Mouse (Mus musculus) kidney, adult 18-20 months (tissue): ENCODE measurements around the gene Caskin1.
"Not testable (repeated sequence)": the region's sequence is repeated elsewhere in the genome, so short reads cannot be mapped to it uniquely, and the experiment has no call there.

Experiments used
- DNase-seq: peaks from one replicate; pipeline ENCODE4 v3.0.0; 2021

The Caskin1 gene

DNA sequence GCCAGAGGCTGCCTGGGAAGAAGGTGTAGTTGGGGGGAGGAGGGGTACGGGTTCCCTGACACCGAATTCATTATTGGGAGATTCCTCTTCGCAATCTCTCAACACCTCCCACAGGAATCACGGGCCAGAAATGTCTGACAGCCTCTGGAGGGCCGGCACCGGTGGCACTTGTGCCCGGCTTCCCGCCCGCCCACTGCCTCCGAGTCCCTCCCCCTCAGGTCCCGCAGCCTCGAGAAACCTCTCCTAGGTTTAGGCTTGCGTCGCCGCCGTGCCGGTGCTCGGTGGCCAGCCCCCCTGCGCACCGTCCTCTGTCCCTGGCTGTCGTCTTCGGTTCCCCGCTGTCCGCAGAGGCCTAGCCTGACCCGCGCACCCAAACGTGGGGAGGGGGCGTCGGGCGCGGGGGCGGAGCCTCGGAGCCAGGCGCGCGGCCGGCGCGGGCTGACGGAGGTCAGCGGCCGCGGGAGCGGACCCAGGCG is at the start of gene Caskin1:
Gene Caskin1, plus strand, starts transcription at position 416 of the 476 bp plus-strand sequence.
- DNase-seq, result no peak

DNA sequence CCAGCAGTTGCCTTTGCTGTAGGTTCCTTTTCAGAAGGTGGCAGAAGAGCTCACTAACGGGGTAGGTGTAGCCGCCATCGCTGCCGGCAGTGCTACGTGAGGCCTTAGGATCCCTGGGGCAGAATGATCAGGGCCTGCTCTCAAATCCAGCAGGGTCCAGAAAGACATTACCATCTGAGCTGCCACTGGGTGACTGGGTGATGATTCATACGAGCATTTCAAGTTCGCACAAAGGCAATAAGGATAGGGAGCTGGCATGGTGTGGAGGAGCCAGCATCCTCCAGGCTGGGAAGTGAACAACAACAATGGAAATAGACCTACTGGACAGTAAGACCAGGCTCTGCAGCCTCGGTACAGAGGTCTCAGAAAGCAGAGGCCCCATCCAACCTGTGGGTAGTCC is 48.0 kb upstream of the Caskin1 start:
- DNase-seq, result no peak

DNA sequence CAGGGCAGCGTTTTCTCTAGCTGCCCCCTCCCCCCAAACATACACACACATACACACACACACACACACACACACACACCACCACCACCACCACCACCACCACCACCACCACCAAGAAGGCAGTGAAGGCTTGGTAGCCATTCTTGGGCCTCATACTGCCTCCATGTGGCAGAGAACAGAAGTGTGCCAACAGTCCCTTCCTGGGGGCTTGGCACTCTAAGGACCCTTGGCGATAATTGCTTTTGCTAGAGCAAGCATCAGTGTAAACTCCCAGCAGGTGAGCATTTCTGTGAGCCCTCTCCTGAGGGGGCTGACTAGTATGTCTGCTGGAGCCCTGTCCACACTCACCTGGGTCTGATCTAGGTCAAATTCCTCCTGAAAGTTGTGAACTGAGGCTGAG is 47.3 kb upstream of the Caskin1 start:
- no peak for DNase-seq

DNA sequence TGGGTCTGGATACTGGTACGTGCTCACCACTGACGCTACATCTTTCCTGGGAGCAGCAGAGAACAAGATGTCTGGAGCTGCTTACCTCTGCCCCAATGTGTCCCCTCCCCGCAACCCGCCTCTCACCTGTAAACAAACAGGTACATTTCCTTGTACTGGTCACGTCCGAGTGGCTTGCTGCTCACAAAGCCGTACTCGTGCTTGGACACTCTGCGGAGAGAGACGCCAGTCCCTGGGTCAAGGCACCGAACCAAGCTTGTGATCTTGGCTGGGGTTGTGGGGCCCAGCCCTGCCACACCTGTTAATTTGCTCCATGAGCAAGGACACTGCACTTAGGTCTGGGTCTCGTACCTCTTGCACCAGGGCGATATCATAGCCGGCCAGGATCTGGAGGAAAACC is 46.3 kb upstream of the Caskin1 start:
- DNase-seq, result no peak

DNA sequence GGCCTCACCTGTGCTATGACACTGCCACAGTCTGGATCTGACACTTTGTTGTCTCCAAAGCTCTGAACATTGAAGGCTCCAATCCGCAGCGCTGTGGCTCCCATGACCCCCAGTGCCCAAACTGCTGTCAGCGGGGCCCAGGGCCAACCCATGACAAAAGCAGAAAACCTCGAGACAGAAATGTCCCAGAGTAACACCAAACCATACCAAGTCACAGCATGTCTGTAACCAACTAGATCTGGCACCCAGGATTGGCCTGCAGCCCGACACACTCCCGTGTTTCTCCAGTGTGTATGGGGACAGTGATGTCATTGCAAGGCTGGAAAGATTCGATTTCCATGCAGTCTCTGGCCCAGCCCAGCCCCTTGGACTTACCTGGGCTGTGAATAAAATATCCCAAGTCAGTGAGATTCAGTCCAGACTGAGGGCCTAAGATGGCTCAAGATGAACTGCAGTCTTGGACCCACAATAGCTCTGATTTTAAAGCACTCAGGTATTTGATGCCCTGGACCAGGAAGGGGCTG is 45.7 kb upstream of the Caskin1 start, which contains the start of gene Dnase1l2:
Gene Dnase1l2, minus strand, starts transcription at position 474 of the 524 bp plus-strand sequence.
- DNase-seq, result no peak

DNA sequence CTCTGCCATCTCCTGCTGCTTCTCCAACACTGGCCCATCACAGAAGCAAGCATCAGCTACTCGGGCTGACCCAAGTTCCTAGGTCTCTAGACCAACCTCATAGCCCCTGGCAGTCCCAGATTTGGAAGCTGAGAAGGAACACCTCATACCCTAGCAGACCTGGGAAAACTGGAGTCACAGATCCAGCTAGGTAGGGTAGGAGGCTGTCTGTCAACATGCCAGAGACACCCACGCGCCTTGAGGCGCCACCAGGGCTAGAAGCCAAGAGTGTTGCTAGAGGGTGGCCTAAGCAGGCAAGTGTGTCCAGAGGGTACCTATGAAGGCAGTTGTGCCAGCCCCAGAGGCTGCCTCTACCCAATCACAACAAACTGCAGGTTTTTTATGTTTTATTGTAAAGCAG is 45.0 kb upstream of the Caskin1 start:
- DNase-seq, result no peak

DNA sequence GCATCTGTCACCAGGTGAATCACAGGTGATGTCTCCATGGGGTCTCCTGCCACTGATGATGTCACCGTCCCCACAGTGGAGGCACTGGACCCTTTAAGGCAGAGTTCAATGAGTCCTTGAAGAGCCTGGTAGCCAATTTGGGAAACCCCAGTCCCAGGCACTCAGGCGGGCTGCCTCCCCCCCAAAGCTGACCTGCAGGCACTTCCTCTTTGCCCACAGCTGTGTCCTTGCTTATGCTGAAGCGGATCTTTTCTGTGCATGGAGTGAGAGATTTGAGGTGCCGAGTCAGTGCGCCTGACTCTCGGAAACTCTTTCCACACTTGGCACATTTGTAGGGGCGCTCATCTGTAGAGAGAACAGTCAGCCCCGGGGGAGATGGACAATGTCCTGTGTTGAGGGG is 41.8 kb upstream of the Caskin1 start:
- no peak for DNase-seq

DNA sequence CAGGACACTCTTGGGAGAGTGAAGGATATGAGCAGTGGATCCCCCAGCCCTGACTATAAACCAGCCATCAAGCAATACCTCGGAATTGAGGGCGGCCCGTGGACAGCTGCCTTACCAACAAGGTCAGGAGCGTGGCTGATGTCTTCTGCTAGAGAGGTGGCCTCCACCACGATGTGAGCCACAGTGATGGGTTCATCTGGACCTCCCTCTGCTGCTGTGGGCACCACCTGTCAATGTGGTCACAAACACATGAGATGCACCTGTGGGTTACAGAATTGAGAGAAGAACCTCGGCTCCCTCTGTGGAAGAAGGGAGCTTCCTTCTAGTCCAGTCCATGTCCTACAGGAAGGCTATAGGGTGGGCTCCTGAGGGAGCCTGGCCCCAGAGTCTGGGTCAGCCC is 38.9 kb upstream of the Caskin1 start:
- no peak for DNase-seq

DNA sequence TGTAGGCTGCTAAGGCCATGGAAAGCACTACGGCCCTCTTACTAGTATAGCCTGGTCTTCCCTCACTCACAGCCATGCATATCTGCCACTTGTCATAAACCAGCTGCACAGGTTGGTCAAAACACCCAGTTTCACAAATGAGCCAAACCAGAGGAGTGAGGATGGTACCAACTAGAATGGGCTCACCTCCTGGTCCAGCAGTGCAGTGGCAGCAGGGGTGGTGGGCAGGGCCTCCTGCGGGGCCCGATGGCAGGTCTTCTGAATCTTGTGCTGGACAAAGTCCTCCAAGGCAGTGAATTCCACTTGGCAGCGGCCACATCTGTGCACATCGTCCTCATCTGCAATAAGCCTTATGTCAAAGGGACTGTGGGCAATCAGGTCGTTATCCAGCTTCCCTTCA is 37.2 kb upstream of the Caskin1 start:
- no peak for DNase-seq

DNA sequence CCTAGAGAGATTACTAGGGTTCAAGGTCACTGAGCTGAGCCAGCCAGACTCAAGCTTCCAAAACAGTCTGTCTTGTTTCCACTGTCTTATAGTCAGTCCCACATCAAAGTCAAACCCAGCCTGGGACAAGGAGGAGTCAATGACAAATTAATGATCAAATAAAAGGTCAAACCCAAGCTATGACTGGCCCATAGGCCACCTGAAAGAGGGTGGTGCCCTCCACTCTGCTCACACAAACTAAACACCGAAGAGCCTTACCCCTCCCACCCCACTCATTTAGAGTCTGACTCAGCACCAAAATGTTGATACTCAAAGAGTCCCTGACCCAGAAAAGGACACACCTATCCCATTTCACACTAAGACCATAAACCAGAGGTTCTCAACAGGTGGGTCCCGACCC is 35.0 kb upstream of the Caskin1 start:
- DNase-seq, result no peak

DNA sequence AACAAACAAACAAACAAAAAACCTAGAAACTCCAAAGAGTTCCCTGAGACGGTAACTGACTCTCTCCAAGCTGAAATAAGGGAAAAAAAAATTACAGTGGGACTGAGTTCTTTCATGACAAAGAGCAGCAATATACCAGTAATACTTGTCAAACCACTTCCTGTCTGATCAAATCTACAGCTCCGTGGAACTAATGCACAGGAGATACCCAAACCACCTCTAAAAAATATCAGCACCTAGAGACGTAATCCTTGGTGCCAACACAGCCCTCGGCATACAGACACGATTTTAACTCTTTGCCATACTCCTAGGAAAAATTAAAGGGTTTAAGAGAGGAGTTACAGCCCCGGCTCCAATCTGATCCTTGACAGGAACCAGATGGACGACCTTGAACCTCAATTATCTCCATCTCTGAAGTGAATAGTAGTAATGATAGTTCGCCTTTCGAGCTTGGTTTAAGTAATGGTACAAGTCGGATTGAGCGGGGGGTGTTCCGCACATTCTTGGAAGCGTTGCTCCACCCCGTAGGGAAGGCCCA is 34.1 kb upstream of the Caskin1 start:
- no peak for DNase-seq

DNA sequence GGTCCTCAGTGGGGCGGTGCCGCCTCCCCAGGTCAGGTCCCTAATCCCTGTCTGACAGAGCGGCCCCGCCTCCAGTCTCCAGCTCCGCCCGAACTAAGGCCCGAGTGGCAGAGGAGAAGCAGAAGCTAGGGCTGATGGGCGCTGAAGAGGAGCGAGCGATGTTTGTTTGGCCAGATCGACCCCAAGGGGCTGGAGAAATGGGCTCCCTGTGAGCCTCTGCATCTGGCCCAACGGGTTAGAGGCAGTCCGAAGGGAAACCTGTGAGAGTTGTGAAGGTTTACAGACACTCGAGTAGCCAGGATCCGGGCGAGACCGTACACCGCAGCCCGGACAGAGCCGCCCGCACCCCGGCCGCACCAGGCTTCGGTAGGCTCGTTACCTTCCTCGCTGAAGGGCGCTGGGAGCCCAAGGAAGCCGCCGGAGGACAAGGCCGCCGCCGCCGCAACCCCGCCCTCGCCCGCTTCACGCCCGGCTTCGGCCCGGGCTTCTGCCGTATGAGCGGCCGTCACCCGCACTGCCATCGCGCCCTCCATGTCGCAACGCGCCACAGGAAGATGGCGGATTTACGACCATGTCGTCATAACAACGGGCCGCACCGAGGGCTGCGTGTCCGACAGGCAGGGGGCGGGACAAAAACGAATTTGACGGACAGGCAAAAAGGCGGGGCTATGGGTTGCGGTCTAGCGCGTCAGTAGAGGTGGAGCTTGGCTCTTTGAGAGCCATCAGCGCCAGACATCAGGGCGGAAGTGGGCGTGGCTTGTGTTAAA is 33.5 kb upstream of the Caskin1 start:
- peak; percentile 99 for DNase-seq

DNA sequence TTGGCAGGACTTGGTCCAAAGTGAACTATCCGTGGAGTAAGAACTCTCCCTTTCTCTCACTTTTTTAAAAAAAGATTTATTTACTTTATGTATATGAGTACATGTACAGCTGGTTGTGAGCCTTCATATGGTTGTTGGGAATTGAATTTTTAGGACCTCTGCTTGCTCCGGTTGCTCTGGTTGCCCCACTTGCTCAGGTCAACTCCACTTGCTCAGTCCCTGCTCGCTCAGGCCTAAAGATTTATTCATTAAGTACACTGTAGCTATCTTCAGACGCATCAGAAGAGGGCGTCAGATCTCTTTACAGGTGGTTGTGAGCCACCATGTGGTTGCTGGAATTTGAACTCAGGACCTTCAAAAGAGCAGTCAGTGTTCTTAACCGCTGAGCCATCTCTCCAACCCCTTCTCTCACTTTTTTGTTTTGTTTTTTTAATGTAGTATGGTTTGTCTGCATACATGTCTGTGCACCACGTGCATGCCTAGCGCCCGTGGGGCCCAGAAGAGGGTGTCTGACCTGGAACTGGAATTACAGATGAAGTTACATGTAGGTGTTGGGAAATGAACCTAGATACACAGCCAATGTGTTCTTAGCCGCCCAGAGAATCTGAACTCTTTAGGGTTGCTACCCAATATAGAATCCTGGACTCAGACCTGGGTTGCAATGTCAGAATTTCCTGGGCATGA is 32.7 kb upstream of the Caskin1 start:
- DNase-seq, result not testable (repeated sequence)

DNA sequence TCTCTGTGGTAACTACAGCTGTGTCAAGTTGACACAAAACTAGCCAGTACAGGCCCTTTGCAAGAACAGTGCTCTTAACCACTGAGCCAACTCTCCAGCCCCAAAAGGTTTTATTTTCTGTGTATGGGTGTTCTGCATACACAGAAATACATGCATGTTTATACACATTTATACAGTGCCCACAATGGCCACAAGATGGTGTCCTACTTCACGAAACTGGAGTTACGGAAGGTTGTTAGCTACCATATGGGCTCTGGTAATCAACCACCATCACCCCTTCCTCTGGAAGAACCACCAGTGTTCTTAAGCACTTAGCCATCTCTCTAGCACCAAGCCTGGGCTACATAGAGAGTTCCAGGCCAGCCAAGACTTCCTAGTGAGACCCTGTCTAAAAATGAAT is 26.8 kb upstream of the Caskin1 start:
- DNase-seq, result no peak

DNA sequence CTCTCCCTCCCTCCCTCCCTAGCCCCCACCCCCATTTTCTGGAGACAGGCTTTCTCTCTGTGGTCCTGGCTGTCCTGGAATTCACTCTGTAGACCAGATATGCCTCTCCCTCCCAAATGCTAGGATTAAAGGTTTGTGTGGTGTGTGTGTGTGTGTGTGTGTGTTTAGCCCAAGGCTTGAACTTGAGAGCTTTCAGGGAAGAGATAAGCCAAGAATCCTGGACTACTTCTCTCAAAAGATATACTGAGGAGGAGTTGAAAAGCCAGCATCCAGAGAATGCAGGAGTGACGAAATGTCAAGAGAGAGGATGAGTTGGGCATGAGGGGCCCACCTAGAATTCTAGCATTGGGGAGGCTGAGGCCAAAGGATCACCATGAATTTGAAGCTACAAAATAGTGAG is 25.5 kb upstream of the Caskin1 start:
- no peak for DNase-seq

DNA sequence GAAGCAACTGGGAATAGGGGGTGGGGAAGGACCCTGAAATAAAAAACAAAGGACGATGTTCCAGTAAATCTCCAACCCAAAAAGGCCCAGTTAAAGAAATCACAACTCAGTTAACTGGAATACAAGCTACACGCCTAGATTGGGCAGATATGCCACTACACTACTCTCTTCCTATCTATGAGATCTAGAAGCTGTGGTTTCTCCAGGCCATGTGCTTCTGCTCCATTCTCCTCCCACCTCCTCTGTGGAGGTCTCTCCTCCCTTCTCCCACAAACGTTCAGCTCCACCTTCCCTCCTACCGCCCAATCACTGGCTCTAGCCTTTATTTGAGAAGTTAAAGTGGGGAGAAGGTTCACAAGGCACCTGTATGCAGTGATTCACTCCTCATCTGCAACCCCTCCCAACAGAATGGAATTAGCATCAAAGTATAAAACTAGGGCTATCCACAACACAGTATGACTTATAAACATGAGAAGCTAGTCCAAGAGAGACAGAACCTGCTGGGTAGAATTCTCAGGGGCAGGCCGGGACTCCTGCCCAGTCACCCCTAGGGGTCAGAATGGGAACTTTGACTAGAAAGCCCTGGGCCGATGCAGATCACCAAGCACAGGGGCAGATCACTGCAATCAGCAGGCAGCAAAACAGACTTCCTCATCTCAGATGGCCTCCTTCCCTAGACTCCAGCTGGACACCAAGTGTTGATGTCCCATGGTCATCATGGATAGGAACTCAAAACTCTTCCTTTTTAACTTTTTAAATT is 24.8 kb upstream of the Caskin1 start:
- no peak for DNase-seq

DNA sequence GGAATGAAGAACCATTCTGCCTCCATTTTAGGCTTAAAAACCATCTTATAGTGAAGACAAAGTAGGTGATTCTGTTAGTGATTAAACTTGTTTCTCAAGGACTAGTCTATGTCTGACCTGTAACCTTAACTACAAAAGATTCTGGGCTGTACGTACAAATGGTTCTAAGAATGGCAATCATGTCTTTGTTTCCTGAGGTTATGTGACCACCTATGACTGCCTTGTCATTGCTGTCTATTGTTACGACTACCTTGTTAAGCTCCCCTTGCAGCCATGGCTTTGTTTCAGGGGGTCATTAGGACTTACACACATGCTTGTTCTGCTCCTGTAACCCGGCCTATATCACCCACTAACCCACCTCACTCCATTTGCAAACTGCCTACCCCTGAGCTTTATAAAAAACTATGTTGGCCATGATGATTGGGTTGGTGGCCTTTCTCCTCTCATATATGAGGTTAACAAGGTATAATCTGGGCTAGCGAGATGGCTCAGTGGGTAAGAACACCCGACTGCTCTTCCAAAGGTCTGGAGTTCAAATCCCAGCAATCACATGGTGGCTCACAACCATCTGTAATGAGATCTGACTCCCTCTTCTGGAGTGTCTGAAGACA is 19.7 kb upstream of the Caskin1 start:
- no peak for DNase-seq

DNA sequence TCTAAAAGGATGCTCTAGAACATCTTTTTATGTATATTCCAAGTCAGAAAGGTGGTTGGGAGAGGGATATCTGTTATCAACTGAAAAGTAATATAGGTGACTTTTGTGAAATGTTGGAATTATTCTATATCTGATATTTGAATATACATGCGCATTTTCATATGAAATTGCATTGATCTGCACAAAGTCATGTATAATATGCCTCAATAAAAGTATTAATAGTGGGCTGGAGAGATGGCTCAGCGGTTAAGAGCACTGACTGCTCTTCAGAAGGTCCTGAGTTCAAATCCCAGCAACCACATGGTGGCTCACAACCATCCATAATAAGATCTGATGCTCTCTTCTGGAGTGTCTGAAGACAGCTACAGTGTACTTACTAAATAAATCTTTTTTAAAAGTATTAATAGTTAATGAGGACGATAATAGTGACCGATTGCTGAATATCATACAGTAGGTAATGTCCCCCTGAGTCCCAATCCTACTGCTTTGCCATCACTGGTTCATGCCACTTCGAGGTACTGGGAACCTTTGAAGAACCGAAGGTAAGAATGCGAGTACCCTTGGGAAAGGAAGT is 19.0 kb upstream of the Caskin1 start:
- DNase-seq, result no peak

DNA sequence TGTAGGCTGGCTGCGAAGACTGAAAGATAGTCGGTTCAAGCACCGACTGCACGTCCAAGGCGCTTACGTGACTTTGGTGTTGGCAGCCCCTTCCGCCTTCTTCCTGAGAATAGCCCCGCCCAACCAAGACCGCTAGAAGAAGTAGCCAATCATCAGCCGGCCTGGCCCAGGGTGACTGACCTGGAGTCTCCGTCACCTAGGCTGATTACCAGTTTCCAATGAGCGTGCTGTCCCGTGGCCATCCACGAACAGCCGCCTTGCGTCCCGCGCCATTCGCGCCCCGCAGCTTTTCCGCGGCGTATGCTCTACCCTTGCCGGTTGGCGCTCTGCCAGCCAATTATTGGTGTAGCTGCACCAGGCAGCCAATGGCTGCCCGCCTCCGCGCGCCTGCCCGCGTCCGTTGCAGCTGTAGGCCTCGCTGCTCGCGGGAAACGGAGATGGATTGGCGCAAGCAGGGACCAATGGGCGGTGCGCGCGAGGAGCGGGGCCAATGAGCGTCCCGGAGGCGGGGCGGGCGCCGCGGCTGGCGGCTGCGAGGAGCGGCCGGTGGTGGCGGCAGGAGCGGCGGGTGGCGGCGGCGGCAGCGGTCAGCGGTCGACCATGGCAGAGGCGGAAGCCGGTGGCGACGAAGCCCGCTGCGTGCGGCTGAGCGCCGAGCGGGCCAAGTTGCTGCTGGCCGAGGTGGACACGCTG is 18.3 kb upstream of the Caskin1 start, which contains the start of the genes E4f1 and Pgp:
Gene E4f1, minus strand, starts transcription at position 404 of the 693 bp plus-strand sequence.
Gene Pgp, plus strand, starts transcription at position 483 of the 693 bp plus-strand sequence.
- peak; percentile 99 for DNase-seq

DNA sequence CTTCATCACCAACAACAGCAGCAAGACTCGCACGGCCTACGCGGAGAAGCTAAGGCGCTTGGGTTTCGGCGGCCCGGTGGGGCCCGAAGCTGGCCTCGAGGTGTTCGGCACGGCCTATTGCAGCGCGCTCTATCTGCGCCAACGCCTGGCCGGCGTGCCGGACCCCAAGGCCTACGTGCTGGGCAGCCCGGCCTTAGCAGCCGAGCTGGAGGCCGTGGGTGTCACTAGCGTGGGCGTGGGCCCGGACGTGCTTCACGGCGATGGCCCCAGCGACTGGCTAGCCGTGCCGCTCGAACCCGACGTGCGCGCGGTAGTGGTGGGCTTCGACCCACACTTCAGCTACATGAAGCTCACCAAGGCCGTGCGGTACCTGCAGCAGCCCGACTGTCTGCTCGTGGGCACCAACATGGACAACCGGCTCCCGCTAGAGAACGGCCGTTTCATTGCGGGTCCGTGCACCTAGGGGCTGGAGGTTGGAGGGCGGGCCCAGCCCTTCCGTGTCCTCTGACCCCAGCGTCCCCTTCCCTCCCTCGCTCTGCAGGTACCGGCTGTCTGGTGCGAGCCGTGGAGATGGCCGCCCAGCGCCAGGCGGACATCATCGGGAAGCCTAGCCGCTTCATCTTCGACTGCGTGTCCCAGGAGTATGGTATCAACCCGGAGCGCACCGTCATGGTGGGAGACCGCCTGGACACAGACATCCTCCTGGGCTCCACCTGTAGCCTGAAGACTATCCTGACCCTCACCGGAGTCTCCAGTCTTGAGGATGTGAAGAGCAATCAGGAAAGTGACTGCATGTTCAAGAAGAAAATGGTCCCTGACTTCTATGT is 17.5 kb upstream of the Caskin1 start:
- DNase-seq, result peak; percentile 24
